Mouse (Mus musculus): ENCODE measurements around the gene Tnfrsf12a.

DNA sequence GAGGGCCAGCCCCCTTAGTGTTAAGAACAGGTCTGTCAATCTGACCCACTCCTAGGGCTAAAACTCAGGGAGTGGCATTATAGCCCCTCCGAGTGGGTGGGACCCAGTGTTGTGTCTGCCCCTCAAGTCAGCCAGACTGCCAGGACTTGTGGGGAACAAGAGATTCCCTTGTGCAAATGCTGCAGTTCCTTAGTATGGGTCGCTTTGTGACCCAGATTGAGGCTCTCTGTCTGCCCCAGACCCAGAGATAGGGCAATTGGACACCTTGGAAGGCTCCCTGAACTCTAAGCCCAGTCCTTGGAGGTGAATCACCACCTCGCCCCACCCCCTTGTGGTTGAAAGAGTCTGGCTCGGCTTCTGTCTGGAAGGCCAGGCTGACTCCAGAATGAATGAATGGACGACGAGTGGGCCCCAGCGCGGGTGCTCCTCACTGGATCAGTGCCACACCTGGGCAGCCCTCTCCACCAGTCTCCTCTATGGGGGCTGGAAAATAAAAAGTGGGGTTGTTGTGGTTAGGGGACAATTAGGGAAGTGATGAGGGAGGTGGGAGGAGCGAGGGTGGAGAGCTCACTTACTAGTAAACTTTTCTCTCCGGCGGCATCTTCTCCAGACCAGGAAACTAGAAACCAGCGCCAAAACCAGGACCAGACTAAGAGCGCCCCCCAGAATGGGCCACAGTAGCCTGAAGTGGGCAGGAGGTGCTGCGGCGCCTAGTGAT is 1.5 kb downstream of the Tnfrsf12a start:
- TF ChIP-seq CTCF (IDR thresholded peaks at IDR 0.05; ENCODE audit: control insufficient read depth, insufficient read depth, low read length) (no peak), POLR2A (IDR thresholded peaks at IDR 0.05; ENCODE audit: borderline replicate concordance, control insufficient read depth, low read depth, low read length) (no peak)
